ENCODE assay signal across 22 mouse cellular contexts in the genomic region with DNA sequence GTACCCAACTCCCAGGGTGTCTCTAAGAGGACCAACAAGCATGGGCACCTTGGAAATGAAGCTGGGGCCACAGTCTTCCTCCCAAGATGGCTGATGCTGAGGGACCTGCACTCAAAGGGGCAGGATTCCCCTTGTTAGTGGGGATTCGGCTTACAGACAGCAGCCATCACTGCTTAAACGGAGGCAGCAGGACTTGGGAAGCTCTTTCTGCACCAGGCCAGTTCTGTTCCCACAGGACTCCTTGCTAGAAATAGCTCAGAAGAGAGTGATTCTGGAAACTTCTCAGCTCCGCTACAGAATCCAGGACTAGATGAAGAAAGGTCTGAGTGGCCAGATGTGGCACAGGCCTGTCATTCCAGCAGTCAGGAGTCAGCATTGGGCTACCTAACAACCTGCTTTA. TPM values are rescaled to one million over a fixed set of nuclear protein-coding genes. Genes with fewer than 3 reads are reported as not detected.
DNase-seq lines count a peak whose midpoint lies in the region; ATAC-seq and TF ChIP-seq lines count a peak whose summit lies in the region.
"Had no signal": no experiment of that assay in that cellular context is flagged by ENCODE, and none has a peak within 500 bp of the region (broad histone marks: within the 10 kb centered on the region; RNA-seq: fewer than 3 reads in every experiment).

No protein-coding gene starts in this region.

- H3K4me1 ChIP-seq in forebrain, embryonic 10.5 days: peaks cover 20% of the 10 kb centered on the region; the same call in 1 of the 2 replicates
- no peaks in the 10 kb centered on the region for H3K4me1 ChIP-seq in forebrain, embryonic 14.5 days (ENCODE audit: control insufficient read depth, insufficient read depth, low read length)
- H3K4me1 ChIP-seq in heart, adult 2 months (ENCODE audit: control insufficient read depth, insufficient read depth, low read length): peaks cover 21% of the 10 kb centered on the region
- H3K4me1 ChIP-seq in heart, postnatal 0 days (ENCODE audit: control insufficient read depth, insufficient read depth): peaks cover 5% of the 10 kb centered on the region; the same call in 1 of the 2 replicates
- H3K4me1 ChIP-seq: forebrain, embryonic 12.5 days; hindbrain, embryonic 15.5 days had no signal

- ATAC-seq in forebrain, embryonic 14.5 days: no peak
- ATAC-seq in heart, postnatal 0 days (ENCODE audit: insufficient read depth, low read depth): no peak
- ATAC-seq: CD4-positive, CD25-positive, alpha-beta regulatory T cell, adult 4 months; forebrain, postnatal 0 days; inflammation-experienced regulatory T-cells, adult 6 months; intestine, postnatal 0 days had no signal

- no peak for TF ChIP-seq EP300 in heart, adult 2 months (IDR thresholded peaks at IDR 0.05; ENCODE audit: insufficient read depth, low read depth, low read length)
- TF ChIP-seq EP300 in heart, postnatal 0 days (IDR thresholded peaks at IDR 0.05; ENCODE audit: low read depth): no peak

- peak overlapping the region; percentile 51; the same call in 1 of the 2 replicates for H3K27ac ChIP-seq in forebrain, embryonic 10.5 days
- H3K27ac ChIP-seq in forebrain, embryonic 14.5 days (ENCODE audit: low read depth, low read length): no peak overlapping the region
- peak overlapping the region; percentile 48 for H3K27ac ChIP-seq in heart, adult 2 months
- H3K27ac ChIP-seq in heart, postnatal 0 days (ENCODE audit: low read depth): 0 out of 2 replicates have a peak overlapping the region, but pooled peaks have one; percentile 34
- H3K27ac ChIP-seq: embryonic facial prominence, embryonic 12.5 days; forebrain, embryonic 12.5 days; hindbrain, embryonic 10.5 days; hindbrain, embryonic 15.5 days had no signal

- intact Hi-C loops in heart, adult 2 months (cut with DNase I): no loop called here
- intact Hi-C loops in heart, postnatal 25 days (cut with DNase I): no loop called here
- intact Hi-C loops in heart, postnatal 10 days (cut with DNase I): no loop called here

- H3K27me3 ChIP-seq in forebrain, embryonic 10.5 days (ENCODE audit: poor library complexity, severe bottlenecking): no peaks in the 10 kb centered on the region
- H3K27me3 ChIP-seq in forebrain, embryonic 14.5 days (replicated peaks; ENCODE audit: control insufficient read depth, insufficient read depth, low read length): no peaks in the 10 kb centered on the region
- H3K27me3 ChIP-seq in heart, adult 2 months (ENCODE audit: control insufficient read depth, insufficient read depth, low read length): no peaks in the 10 kb centered on the region
- H3K27me3 ChIP-seq in heart, postnatal 0 days (ENCODE audit: control insufficient read depth, insufficient read depth, low read length): no peaks in the 10 kb centered on the region
- H3K27me3 ChIP-seq: embryonic facial prominence, embryonic 12.5 days; forebrain, embryonic 12.5 days; hindbrain, embryonic 15.5 days had no signal

- no peak for DNase-seq in forebrain, embryonic 10.5 days (ENCODE audit: extremely low spot score, low spot score)
- no peak for DNase-seq in forebrain, embryonic 14.5 days (ENCODE audit: low spot score)
- DNase-seq in heart, adult 2 months: no peak
- no peak for DNase-seq in heart, postnatal 25 days (ENCODE audit: low spot score)
- DNase-seq in heart, postnatal 0 days (ENCODE audit: low spot score): no peak
- no peak for DNase-seq in heart, postnatal 10 days
- DNase-seq in frontal cortex, postnatal 10 days (ENCODE audit: low spot score in 2 of 2): no peak
- DNase-seq: adrenal gland, postnatal 10 days; B cell, adult 2 months; cerebellum, adult 11-12 months; cerebellum, adult 9-10 months; cerebellum, postnatal 25 days; forebrain, postnatal 0 days; gastrocnemius, postnatal 14 days; kidney, adult 8-10 months had no signal

- H3K9ac ChIP-seq in forebrain, embryonic 14.5 days (ENCODE audit: low read length): no peak overlapping the region
- no peak overlapping the region for H3K9ac ChIP-seq in heart, adult 2 months (ENCODE audit: low read depth, low read length)
- H3K9ac ChIP-seq in heart, postnatal 0 days (replicated peaks; ENCODE audit: low read depth, low read length): no peak overlapping the region
- H3K9ac ChIP-seq: embryonic facial prominence, embryonic 12.5 days; forebrain, embryonic 12.5 days; forebrain, postnatal 0 days; hindbrain, embryonic 15.5 days had no signal

- no peaks in the 10 kb centered on the region for H3K9me3 ChIP-seq in forebrain, embryonic 10.5 days
- no peaks in the 10 kb centered on the region for H3K9me3 ChIP-seq in forebrain, embryonic 14.5 days (replicated peaks; ENCODE audit: control insufficient read depth, low read length)
- 0 out of 2 replicates have a peak, but pooled peaks cover 3% of the 10 kb centered on the region for H3K9me3 ChIP-seq in heart, postnatal 0 days (replicated peaks; ENCODE audit: control insufficient read depth, low read length)
- H3K9me3 ChIP-seq: forebrain, embryonic 12.5 days; hindbrain, embryonic 10.5 days; hindbrain, embryonic 15.5 days had no signal

- no peak for TF ChIP-seq CTCF in heart, adult 2 months (IDR thresholded peaks at IDR 0.05)
- TF ChIP-seq CTCF in heart, postnatal 0 days (IDR thresholded peaks at IDR 0.05; ENCODE audit: low read depth): no peak

- H3K4me2 ChIP-seq in forebrain, embryonic 14.5 days (ENCODE audit: low read length): no peak overlapping the region
- H3K4me2 ChIP-seq in heart, postnatal 0 days (ENCODE audit: low read depth, low read length): no peak overlapping the region
- H3K4me2 ChIP-seq: embryonic facial prominence, embryonic 12.5 days; forebrain, embryonic 12.5 days; hindbrain, embryonic 15.5 days had no signal

- H3K79me2 ChIP-seq in heart, adult 2 months (replicated peaks; ENCODE audit: control insufficient read depth, insufficient read depth, low read length): 0 out of 2 replicates have a peak, but pooled peaks cover 1% of the 10 kb centered on the region

- no peak for TF ChIP-seq POLR2A in heart, adult 2 months (IDR thresholded peaks at IDR 0.05; ENCODE audit: insufficient read depth, low read depth, low read length)

- 93% methylated on average over 3 of the region's 3 CpGs for WGBS in forebrain, embryonic 10.5 days
- 94% methylated on average over 3 of the region's 3 CpGs for WGBS in forebrain, embryonic 14.5 days
- 71% methylated on average over 3 of the region's 3 CpGs for WGBS in heart, adult 2 months
- WGBS in heart, postnatal 0 days: 51% methylated on average over 3 of the region's 3 CpGs

- no peak overlapping the region for H3K4me3 ChIP-seq in forebrain, embryonic 10.5 days
- no peak overlapping the region for H3K4me3 ChIP-seq in forebrain, embryonic 14.5 days (ENCODE audit: low read depth, low read length)
- H3K4me3 ChIP-seq in heart, adult 2 months: no peak overlapping the region
- H3K4me3 ChIP-seq in heart, postnatal 0 days (ENCODE audit: low read depth, low read length): no peak overlapping the region
- H3K4me3 ChIP-seq: embryonic facial prominence, embryonic 12.5 days; forebrain, embryonic 12.5 days; hindbrain, embryonic 10.5 days; hindbrain, embryonic 15.5 days had no signal

- H3K36me3 ChIP-seq in forebrain, embryonic 10.5 days (replicated peaks): no peaks in the 10 kb centered on the region
- H3K36me3 ChIP-seq in forebrain, embryonic 14.5 days (ENCODE audit: control insufficient read depth, insufficient read depth, low read length): no peaks in the 10 kb centered on the region
- no peaks in the 10 kb centered on the region for H3K36me3 ChIP-seq in heart, adult 2 months (ENCODE audit: control insufficient read depth, insufficient read depth, low read length)
- H3K36me3 ChIP-seq in heart, postnatal 0 days (replicated peaks; ENCODE audit: control insufficient read depth, insufficient read depth, low read length): no peaks in the 10 kb centered on the region
- H3K36me3 ChIP-seq: embryonic facial prominence, embryonic 12.5 days; forebrain, embryonic 12.5 days; hindbrain, embryonic 15.5 days had no signal

RNA-seq across cellular contexts. Expression of a gene that starts 19.2 kb away (rescaled TPM):
- polyA plus RNA-seq in forebrain, embryonic 10.5 days (2016; fragmentation: Nextera tagmentation; extraction: Ambion mirVana): 1.9 and 2.8 TPM in 2 replicates
- polyA plus RNA-seq in forebrain, embryonic 14.5 days (2014; fragmentation: Nextera tagmentation; extraction: Ambion mirVana): 4.7 and 7.2 TPM in 2 replicates
- 1 to 10 TPM; 5.1 to 7.0 TPM for total RNA-seq in heart, adult 2 months (2021)
- 6.7 and 7.8 TPM in 2 replicates for polyA plus RNA-seq in heart, adult 2 months (2012; rRNA removed)
- 1 to 10 TPM; 7.3 TPM for total RNA-seq in heart, postnatal 25 days (2021)
- total RNA-seq in heart, postnatal 0 days (2014; rRNA removed; ENCODE audit: low replicate concordance): 7.7 and 15.2 TPM in 2 replicates
- polyA plus RNA-seq in heart, postnatal 0 days (2015; fragmentation: Nextera tagmentation; extraction: Ambion mirVana): 1.3 and 1.5 TPM in 2 replicates
- 10 to 100 TPM; 10.4 to 11.9 TPM for total RNA-seq in heart, postnatal 10 days (2021)
